Mouse (Mus musculus) midbrain, embryonic 13.5 days (tissue): ENCODE measurements around the gene Pds5b. TPM values are rescaled to one million over a fixed set of nuclear protein-coding genes. Genes with fewer than 3 reads are reported as not detected.
A peak's percentile ranks its signal among the peaks of the same experiment; 100 is the strongest.
"Not testable (repeated sequence)": the region's sequence is repeated elsewhere in the genome, so short reads cannot be mapped to it uniquely, and the experiment has no call there.

Experiments used
- ATAC-seq: fragments of 200-750 bp; cut with Nextera tagmentation; 2 replicates; pipeline ENCODE4 v1.8.0; 2017; ENCODE audit warnings: mild to moderate bottlenecking, moderate TSS enrichment, moderate library complexity
- H3K27ac ChIP-seq: fragments of 300-500 bp; sonication (generic); 2 replicates; pipeline ENCODE4 v1.5.1; 2015; ENCODE audit warnings: inconsistent platforms, mild to moderate bottlenecking, moderate library complexity
- H3K27me3 ChIP-seq: fragments of 300-500 bp; sonication (generic); 2 replicates; pipeline ENCODE4 v1.6.1; 2015; ENCODE audit warnings: mild to moderate bottlenecking, inconsistent platforms
- H3K36me3 ChIP-seq: fragments of 300-500 bp; sonication (generic); 2 replicates; pipeline ENCODE4 v1.6.1; 2015; ENCODE audit warnings: mild to moderate bottlenecking, inconsistent platforms
- H3K4me1 ChIP-seq: fragments of 300-500 bp; sonication (generic); replicated peaks from 2 replicates; pipeline ENCODE4 v1.6.1; 2015; ENCODE audit warnings: inconsistent platforms
- H3K4me2 ChIP-seq: fragments of 300-500 bp; sonication (generic); replicated peaks from 2 replicates; pipeline ENCODE4 v1.6.1; 2015; ENCODE audit warnings: moderate library complexity, mild to moderate bottlenecking, inconsistent platforms
- H3K4me3 ChIP-seq: fragments of 300-500 bp; sonication (generic); replicated peaks from 2 replicates; pipeline ENCODE4 v1.5.1; 2015; ENCODE audit warnings: mild to moderate bottlenecking, inconsistent platforms
- H3K9ac ChIP-seq: fragments of 300-500 bp; sonication (generic); replicated peaks from 2 replicates; pipeline ENCODE4 v1.6.1; 2015; ENCODE audit warnings: mild to moderate bottlenecking, inconsistent platforms
- H3K9me3 ChIP-seq: fragments of 300-500 bp; sonication (generic); 2 replicates; pipeline ENCODE4 v1.6.1; 2016; ENCODE audit warnings: mild to moderate bottlenecking, inconsistent platforms
- WGBS: fragments of 180-500 bp; shearing (Covaris S2); methylation state at CpG from one replicate; pipeline ENCODE4 v1.1.7; 2015; 5-methylcytosine and 5-hydroxymethylcytosine counted together
- polyA plus RNA-seq: library from polyadenylated mRNA; unstranded; fragments of >200 nt; fragmentation: Nextera tagmentation; extraction: Ambion mirVana; gene quantifications from 2 replicates; pipeline ENCODE4 v1.2.1, GENCODE M21; 2015

The Pds5b gene
- 34.1 and 37.1 TPM in 2 replicates for polyA plus RNA-seq

DNA sequence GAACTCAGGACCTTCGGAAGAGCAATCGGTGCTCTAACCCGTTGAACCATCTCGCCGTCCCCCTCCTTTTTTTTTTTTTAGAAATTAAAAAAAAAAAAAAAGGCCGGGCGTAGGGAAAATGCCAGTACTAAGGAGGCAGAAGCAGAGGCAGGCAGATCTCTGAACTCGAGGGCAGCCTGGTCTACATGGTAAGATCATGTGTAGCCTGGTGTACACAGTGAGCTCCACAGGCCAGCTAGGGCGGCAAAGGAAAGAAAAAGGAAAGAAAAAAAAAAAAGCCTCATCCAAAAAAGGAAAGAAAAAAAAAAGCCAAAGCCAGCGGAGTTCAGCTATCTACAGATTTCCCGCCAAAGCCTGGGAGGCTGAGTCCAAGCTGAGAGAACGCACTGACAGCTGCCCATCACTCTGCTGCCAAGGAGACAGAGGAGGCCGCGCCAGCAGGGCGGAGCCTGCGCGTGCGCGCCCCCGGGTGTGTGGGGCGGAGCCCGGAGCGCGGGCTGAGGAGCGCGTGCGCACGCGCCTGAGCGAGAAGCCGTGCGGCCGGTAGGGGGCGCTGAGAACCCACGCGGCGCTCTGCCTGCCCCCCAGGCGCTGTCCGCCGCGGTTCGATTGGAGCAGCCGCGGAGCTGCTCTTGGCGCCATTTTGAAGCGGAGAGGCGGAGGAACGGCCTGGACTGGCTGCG, at the start of gene Pds5b:
Gene Pds5b (plus strand): TSS at position 587 of the 683 bp plus-strand sequence.
- no peaks in the 10 kb centered on the region for H3K36me3 ChIP-seq
- peak within 1 kb of the TSS; percentile 61 for H3K4me2 ChIP-seq
- peak; percentile 97 for ATAC-seq
- peak within 1 kb of the TSS; percentile 87 for H3K4me3 ChIP-seq
- no peaks in the 10 kb centered on the region for H3K9me3 ChIP-seq
- peaks cover 21% of the 10 kb centered on the region for H3K4me1 ChIP-seq
- H3K27ac ChIP-seq = peak within 1 kb of the TSS; percentile 98
- WGBS = 14% methylated on average over 47 of the region's 49 CpGs
- H3K27me3 ChIP-seq = no peaks in the 10 kb centered on the region
- H3K9ac ChIP-seq = peak within 1 kb of the TSS; percentile 95

DNA sequence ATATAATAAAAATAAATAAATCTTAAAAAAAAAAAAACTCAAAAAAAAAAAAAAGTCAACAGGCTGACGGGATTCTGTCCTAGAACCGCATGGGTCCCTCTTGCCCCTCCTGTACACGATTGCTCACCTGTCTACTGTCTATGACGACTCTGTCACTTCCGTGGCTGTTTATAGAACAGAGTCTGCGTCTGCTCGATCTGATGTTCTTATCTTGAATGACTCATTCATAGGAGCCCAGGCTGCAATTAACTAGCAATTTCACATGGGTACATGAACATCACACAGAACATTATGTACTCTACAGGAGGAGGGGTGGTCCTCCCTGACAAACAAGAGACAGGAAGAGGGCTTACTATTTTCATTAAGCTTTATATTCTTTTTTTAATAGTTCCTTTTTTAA, 48.0 kb upstream of the Pds5b start:
- Histone ChIP-seq H3K9me3 (no peaks in the 10 kb centered on the region), H3K4me2 (no peak overlapping the region), H3K36me3 (no peaks in the 10 kb centered on the region), H3K4me1 (no peaks in the 10 kb centered on the region), H3K9ac (no peak overlapping the region), H3K4me3 (no peak overlapping the region), H3K27ac (no peak overlapping the region), H3K27me3 (no peaks in the 10 kb centered on the region)
- WGBS = 94% methylated on average over 7 of the region's 7 CpGs
- ATAC-seq = no peak

DNA sequence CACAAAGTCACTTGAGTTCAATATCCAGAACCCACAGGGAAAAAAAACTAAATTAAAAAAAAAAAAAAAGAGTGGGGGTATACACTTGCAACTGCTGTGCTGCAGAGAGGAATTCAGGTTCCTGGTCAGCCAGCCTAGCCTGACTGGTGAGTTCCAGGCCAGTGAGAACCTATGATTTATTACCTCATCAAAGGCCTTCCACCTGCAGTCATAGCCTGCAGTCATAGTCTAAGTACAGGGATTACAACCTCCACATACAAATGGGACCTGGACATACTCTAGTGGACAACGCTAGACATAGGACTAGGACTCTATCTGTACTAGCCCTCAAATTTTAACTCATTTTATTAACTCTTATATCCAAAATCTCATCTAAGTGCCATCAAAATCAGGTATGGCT, 44.3 kb upstream of the Pds5b start:
- H3K27ac ChIP-seq = no peak overlapping the region
- H3K4me1 ChIP-seq = no peaks in the 10 kb centered on the region
- WGBS = 97% methylated on average over 1 of the region's 1 CpGs
- ATAC-seq = no peak
- no peaks in the 10 kb centered on the region for H3K27me3 ChIP-seq
- no peak overlapping the region for H3K4me3 ChIP-seq
- 0 out of 2 replicates have a peak, but pooled peaks cover 4% of the 10 kb centered on the region for H3K36me3 ChIP-seq
- no peak overlapping the region for H3K9ac ChIP-seq
- H3K9me3 ChIP-seq = no peaks in the 10 kb centered on the region
- no peak overlapping the region for H3K4me2 ChIP-seq

DNA sequence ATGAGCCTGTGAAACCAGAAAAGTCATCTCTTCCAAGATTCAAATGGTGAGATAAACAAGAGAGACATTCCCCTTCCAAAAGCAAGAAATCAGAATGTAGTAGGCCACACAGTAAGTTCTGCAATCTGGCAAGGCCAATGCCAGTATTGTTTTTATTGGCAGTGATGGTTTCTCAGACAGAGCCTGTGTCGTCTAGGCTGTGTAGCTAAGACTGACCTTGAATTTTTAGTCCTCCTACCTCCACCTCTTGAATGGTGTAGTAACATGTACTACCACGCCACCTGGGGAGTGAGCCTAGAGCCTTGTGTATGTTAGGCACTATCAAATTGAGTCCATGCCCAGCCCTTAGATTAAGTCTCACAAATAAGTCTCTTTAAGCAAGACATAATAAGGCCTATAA, 43.8 kb upstream of the Pds5b start:
- Histone ChIP-seq H3K4me2 (no peak overlapping the region), H3K36me3 (0 out of 2 replicates have a peak, but pooled peaks cover 4% of the 10 kb centered on the region), H3K9ac (no peak overlapping the region), H3K27ac (no peak overlapping the region), H3K4me1 (no peaks in the 10 kb centered on the region), H3K27me3 (no peaks in the 10 kb centered on the region), H3K9me3 (no peaks in the 10 kb centered on the region), H3K4me3 (no peak overlapping the region)
- ATAC-seq = no peak
- WGBS = 96% methylated on average over 2 of the region's 2 CpGs

DNA sequence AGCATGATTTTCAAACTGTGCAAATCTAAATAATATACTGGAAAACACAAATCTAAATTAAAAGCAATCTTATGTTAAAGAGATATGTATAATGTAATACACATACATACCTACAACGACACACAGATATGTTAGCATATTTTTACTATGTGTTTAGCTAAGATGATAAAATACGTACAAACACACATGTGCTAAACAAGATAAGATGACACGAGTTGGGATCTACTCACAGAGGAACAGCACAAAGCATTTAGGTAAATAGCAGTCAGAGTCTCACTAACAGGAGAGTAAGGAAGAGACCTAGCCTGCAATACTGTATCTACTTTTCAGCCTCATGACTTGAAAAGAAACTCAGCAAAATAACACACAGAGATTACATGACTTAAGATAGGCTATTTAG, 32.1 kb upstream of the Pds5b start:
- WGBS = 95% methylated on average over 3 of the region's 3 CpGs
- no peak overlapping the region for H3K4me2 ChIP-seq
- ATAC-seq = no peak

DNA sequence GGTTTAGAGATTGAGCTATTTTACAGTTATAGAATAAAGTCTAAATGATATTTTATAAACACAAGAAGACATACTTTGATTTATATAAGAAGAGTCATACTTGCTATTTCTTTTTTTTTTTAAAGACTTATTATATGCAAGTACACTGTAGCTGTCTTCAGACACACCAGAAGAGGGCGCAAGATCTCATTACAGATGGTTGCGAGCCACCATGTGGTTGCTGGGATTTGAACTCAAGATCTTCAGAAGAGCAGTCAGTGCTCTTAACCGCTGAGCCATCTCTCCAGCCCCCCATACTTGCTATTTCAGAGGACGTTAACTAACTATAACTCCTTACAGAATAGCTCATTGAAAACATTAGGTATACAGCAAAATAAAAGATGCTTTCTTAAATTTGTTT, 30.1 kb upstream of the Pds5b start:
- H3K9me3 ChIP-seq, H3K27ac ChIP-seq, ATAC-seq, H3K9ac ChIP-seq, H3K4me1 ChIP-seq, H3K4me3 ChIP-seq, H3K4me2 ChIP-seq, H3K27me3 ChIP-seq: not testable (repeated sequence)
- peaks cover 31% of the 10 kb centered on the region for H3K36me3 ChIP-seq
- 98% methylated on average over 4 of the region's 4 CpGs for WGBS

More for the DNA sequence above, 32.1 kb upstream of the Pds5b start:
- H3K27me3 ChIP-seq = no peaks in the 10 kb centered on the region
- no peak overlapping the region for H3K27ac ChIP-seq
- peaks cover 33% of the 10 kb centered on the region for H3K36me3 ChIP-seq
- H3K9ac ChIP-seq = no peak overlapping the region
- H3K9me3 ChIP-seq = no peaks in the 10 kb centered on the region
- H3K4me1 ChIP-seq = no peaks in the 10 kb centered on the region
- no peak overlapping the region for H3K4me3 ChIP-seq

DNA sequence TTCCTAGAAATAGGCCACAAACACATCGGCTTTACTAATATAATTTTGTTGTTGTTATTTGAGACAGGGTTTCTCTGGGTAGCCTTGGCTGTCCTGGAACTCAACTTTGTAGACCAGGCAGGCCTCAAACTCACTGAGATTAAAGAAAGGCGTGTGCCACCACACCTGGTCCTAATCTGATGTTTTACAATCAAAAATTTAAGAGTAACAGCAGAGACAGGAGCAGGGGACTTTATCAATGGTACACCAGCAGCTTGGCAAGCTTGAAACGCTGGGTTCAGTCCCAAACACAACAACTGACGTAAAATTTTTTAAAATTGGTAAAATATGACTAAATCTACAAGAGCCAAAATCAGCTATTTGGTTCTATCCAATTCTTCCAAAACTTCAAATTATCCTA, 28.6 kb upstream of the Pds5b start:
- no peak overlapping the region for H3K9ac ChIP-seq
- no peaks in the 10 kb centered on the region for H3K9me3 ChIP-seq
- H3K4me1 ChIP-seq = no peaks in the 10 kb centered on the region
- H3K27me3 ChIP-seq = no peaks in the 10 kb centered on the region
- ATAC-seq = no peak
- no peak overlapping the region for H3K4me2 ChIP-seq
- H3K27ac ChIP-seq = no peak overlapping the region
- H3K4me3 ChIP-seq = no peak overlapping the region
- WGBS = 95% methylated on average over 4 of the region's 4 CpGs
- H3K36me3 ChIP-seq = peaks cover 36% of the 10 kb centered on the region

DNA sequence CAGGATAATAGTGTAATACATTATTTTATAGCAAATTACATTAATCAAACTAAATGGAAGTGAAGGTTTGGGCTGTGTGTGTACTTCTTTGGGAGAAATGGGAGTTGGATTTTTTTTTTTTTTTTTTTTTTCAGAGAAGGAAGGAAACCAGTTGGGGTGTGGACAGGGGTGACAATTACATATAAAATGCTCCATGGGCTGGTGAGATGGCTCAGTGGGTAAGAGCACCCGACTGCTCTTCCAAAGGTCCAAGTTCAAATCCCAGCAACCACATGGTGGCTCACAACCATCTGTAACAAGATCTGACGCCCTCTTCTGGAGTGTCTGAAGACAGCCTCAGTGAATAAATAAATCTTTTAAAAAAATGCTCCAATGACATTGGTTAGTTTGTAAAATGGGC, 21.0 kb upstream of the Pds5b start:
- no peak for ATAC-seq
- Histone ChIP-seq H3K4me1 (peaks cover 11% of the 10 kb centered on the region), H3K27ac (no peak overlapping the region), H3K9ac (no peak overlapping the region), H3K4me2 (no peak overlapping the region), H3K36me3 (peaks cover 9% of the 10 kb centered on the region), H3K4me3 (no peak overlapping the region), H3K27me3 (no peaks in the 10 kb centered on the region), H3K9me3 (no peaks in the 10 kb centered on the region)
- 96% methylated on average over 2 of the region's 2 CpGs for WGBS

DNA sequence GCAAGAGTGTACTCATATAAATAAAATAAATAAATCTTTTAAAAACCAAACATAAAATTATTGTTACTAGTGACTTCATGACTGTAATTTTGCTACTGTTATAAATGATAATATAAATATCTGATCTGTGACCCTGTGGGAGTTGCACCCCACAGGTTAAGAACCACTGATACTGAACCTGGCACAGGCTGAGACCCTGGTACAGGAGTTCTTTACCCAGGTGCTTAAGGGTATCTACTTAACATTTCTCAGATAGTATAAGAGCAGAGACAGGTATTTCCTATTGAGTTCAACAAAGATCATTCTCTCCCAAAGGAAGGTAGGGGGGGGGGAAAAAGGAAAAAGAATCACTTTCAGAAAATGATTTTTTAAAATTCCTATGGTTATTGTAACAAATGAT, 19.0 kb upstream of the Pds5b start:
- ATAC-seq = no peak
- Histone ChIP-seq H3K4me3 (no peak overlapping the region), H3K27me3 (no peaks in the 10 kb centered on the region), H3K4me1 (peaks cover 25% of the 10 kb centered on the region), H3K9me3 (no peaks in the 10 kb centered on the region), H3K27ac (no peak overlapping the region), H3K36me3 (no peaks in the 10 kb centered on the region), H3K4me2 (no peak overlapping the region), H3K9ac (no peak overlapping the region)

DNA sequence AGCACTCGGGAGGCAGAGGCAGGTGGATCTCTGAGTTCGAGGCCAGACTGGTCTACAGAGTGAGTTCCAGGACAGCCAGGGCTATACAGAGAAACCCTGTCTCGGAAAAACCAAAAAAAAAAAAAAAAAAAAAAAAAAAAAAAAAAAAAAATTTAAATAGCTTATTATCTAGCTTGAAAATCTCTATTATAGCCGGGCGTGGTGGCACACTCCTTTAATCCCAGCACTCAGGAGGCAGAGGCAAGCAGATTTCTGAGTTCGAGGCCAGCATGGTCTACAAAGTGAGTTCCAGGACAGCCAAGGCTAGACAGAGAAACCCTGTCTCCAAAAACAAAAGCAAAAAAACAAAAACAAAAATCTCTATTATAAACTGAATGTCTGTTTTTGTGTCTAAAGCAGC, 14.1 kb upstream of the Pds5b start:
- ATAC-seq, H3K9ac ChIP-seq, H3K27ac ChIP-seq, H3K4me3 ChIP-seq, H3K4me2 ChIP-seq, H3K27me3 ChIP-seq, H3K9me3 ChIP-seq: not testable (repeated sequence)
- 86% methylated on average over 6 of the region's 6 CpGs for WGBS
- H3K36me3 ChIP-seq = peaks cover 20% of the 10 kb centered on the region
- peaks cover 58% of the 10 kb centered on the region for H3K4me1 ChIP-seq

DNA sequence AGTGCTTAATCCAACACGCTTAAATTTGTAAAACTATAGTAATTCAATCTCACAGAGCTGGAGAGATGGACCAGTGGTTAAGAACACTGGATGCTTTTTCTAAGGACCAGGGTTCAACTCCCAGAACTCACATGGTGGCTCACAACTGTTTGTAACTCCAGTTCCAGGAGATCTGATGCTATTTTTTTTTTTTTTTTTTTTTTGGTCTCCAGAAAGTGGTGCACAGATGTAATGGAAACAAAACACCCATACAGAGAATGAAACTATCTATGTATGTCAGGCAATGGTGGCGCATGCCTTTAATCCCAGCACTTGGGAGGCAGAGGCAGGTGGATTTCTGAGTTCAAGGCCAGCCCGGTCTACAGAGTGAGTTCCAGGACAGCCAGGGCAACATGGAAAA, 13.2 kb upstream of the Pds5b start:
- WGBS = 97% methylated on average over 3 of the region's 3 CpGs
- ATAC-seq, H3K27me3 ChIP-seq, H3K27ac ChIP-seq, H3K4me2 ChIP-seq, H3K9me3 ChIP-seq, H3K9ac ChIP-seq, H3K4me3 ChIP-seq: not testable (repeated sequence)
- peaks cover 58% of the 10 kb centered on the region for H3K4me1 ChIP-seq
- H3K36me3 ChIP-seq = peaks cover 20% of the 10 kb centered on the region

DNA sequence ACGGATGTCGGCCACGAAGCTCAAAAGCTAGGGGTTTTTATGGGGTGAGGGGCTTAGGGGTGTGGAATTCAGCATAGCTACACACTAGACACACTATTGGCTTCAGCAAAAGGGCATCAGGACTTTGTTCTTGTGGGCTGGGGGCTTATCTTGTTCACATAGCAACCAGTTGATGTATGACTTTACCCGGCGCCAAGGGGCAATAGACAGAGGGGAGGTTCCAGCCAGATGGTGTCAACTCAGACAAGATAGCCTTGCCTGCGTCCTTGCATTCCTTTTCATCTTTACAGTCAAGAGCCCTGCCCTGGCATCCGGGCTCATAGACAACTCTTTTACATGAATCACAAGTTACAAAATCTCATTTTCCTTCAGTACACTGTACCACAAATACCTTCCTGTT, 9.6 kb upstream of the Pds5b start:
- H3K4me2 ChIP-seq, H3K27ac ChIP-seq, H3K4me3 ChIP-seq, ATAC-seq, H3K27me3 ChIP-seq, H3K9me3 ChIP-seq, H3K9ac ChIP-seq: not testable (repeated sequence)
- 94% methylated on average over 7 of the region's 7 CpGs for WGBS
- Histone ChIP-seq H3K36me3 (peaks cover 20% of the 10 kb centered on the region), H3K4me1 (peaks cover 37% of the 10 kb centered on the region)

DNA sequence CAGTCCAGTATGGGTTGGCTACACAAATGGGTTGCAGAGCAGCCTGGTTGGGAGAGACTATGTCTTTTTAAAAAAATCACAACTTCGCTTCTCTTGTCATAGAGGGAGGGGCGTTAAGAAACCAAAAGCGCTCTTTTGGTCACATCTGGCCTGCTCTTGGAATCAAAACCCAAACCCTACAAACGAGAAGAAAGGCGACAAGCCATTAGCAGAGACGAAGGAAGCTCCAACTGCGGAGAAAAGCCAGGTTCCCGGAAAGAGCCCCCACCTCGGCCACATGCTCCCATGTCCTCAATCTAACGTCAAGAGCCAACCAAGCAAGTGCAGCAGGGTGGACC, 8.8 kb upstream of the Pds5b start:
- peak overlapping the region; percentile 92 for H3K27ac ChIP-seq
- no peaks in the 10 kb centered on the region for H3K9me3 ChIP-seq
- peaks cover 35% of the 10 kb centered on the region for H3K4me1 ChIP-seq
- H3K36me3 ChIP-seq = peaks cover 20% of the 10 kb centered on the region
- peak overlapping the region; percentile 81 for H3K4me2 ChIP-seq
- H3K9ac ChIP-seq = peak overlapping the region; percentile 93
- 1% methylated on average over 10 of the region's 10 CpGs for WGBS
- H3K4me3 ChIP-seq = peak overlapping the region; percentile 98
- H3K27me3 ChIP-seq = no peaks in the 10 kb centered on the region
- no peak for ATAC-seq
